Mouse (Mus musculus) kidney, embryonic 14.5 days (tissue): ENCODE measurements around the gene Eri2. TPM values are rescaled to one million over a fixed set of nuclear protein-coding genes. Genes with fewer than 3 reads are reported as not detected.
"Not testable (repeated sequence)": the region's sequence is repeated elsewhere in the genome, so short reads cannot be mapped to it uniquely, and the experiment has no call there.

ENCODE experiments used
- ATAC-seq: fragments of 200-750 bp; cut with Nextera tagmentation; 2 replicates; pipeline ENCODE4 v1.8.0; 2017; ENCODE audit warnings: moderate number of reproducible peaks, mild to moderate bottlenecking, moderate TSS enrichment, moderate library complexity; ENCODE audit not compliant: low FRiP score, low TSS enrichment
- H3K27ac ChIP-seq: fragments of 300-500 bp; sonication (generic); 2 replicates; pipeline ENCODE4 v1.5.1; 2014; ENCODE audit warnings: low read depth, mild to moderate bottlenecking, low read length, moderate library complexity, mixed read lengths
- H3K27me3 ChIP-seq: fragments of 300-500 bp; sonication (generic); 2 replicates; pipeline ENCODE4 v1.6.1; 2014; ENCODE audit warnings: mild to moderate bottlenecking, low read length; ENCODE audit not compliant: control insufficient read depth, insufficient read depth
- H3K36me3 ChIP-seq: fragments of 300-500 bp; sonication (generic); 2 replicates; pipeline ENCODE4 v1.6.1; 2014; ENCODE audit warnings: low read length, mixed read lengths; ENCODE audit not compliant: control insufficient read depth, insufficient read depth
- H3K4me1 ChIP-seq: fragments of 300-500 bp; sonication (generic); 2 replicates; pipeline ENCODE4 v1.6.1; 2014; ENCODE audit warnings: low read length, mixed read lengths; ENCODE audit not compliant: control insufficient read depth, insufficient read depth
- H3K4me2 ChIP-seq: fragments of 300-500 bp; sonication (generic); replicated peaks from 2 replicates; pipeline ENCODE4 v1.6.1; 2014; ENCODE audit warnings: low read depth, mild to moderate bottlenecking, low read length
- H3K4me3 ChIP-seq: fragments of 300-500 bp; sonication (generic); 2 replicates; pipeline ENCODE4 v1.5.1; 2014; ENCODE audit warnings: mild to moderate bottlenecking, low read length
- H3K9ac ChIP-seq: fragments of 300-500 bp; sonication (generic); 2 replicates; pipeline ENCODE4 v1.6.1; 2014; ENCODE audit warnings: low read depth, mild to moderate bottlenecking, low read length, moderate library complexity
- H3K9me3 ChIP-seq: fragments of 300-500 bp; sonication (generic); 2 replicates; pipeline ENCODE4 v1.6.1; 2016; ENCODE audit warnings: low read length; ENCODE audit not compliant: control insufficient read depth
- WGBS: fragments of 180-500 bp; shearing (Covaris S2); extraction: QIAGEN DNeasy Blood & Tissue Kit; methylation state at CpG from one replicate; pipeline ENCODE4 v1.1.7; 2014; 5-methylcytosine and 5-hydroxymethylcytosine counted together
- polyA plus RNA-seq: library from polyadenylated mRNA; unstranded; fragments of >200 nt; fragmentation: Nextera tagmentation; extraction: Ambion mirVana; gene quantifications from 2 replicates; pipeline ENCODE4 v1.2.1, GENCODE M21; 2014

The Eri2 gene
- polyA plus RNA-seq, 1 experiment from 2014 or later: 31.7 TPM

- Histone ChIP-seq H3K27me3 (no peaks in the 10 kb centered on the region), H3K9ac (no peak within 1 kb of the TSS), H3K36me3 (no peaks in the 10 kb centered on the region), H3K4me3 (no peak within 1 kb of the TSS), H3K9me3 (no peaks in the 10 kb centered on the region), H3K27ac (no peak within 1 kb of the TSS), H3K4me2 (no peak within 1 kb of the TSS; the same call in 1 of the 2 replicates), H3K4me1 (no peaks in the 10 kb centered on the region)
- 20% methylated on average over 11 of the region's 11 CpGs for WGBS
- ATAC-seq: peak; percentile 78
These were observed 33.3 kb downstream of the Eri2 start, which contains the start of gene Acsm3 for GRCm38 (mm10) chr7:119760527-119760951. Gene Acsm3, plus strand, starts transcription at chr7:119760923.

- Histone ChIP-seq H3K4me1 (no peaks in the 10 kb centered on the region), H3K27me3 (no peaks in the 10 kb centered on the region), H3K27ac (no peak overlapping the region), H3K4me2 (no peak overlapping the region), H3K9me3 (no peaks in the 10 kb centered on the region), H3K9ac (no peak overlapping the region), H3K36me3 (no peaks in the 10 kb centered on the region), H3K4me3 (no peak overlapping the region)
- ATAC-seq: no peak
- WGBS: 92% methylated on average over 1 of the region's 1 CpGs
These were observed 40.2 kb downstream of the Eri2 start for GRCm38 (mm10) chr7:119753696-119754095.

- Histone ChIP-seq H3K9me3 (no peaks in the 10 kb centered on the region), H3K36me3 (no peaks in the 10 kb centered on the region), H3K4me2 (no peak overlapping the region), H3K27me3 (no peaks in the 10 kb centered on the region), H3K4me3 (no peak overlapping the region), H3K27ac (no peak overlapping the region), H3K4me1 (no peaks in the 10 kb centered on the region), H3K9ac (no peak overlapping the region)
- whole genome bisulfite sequencing: 65% methylated on average over 2 of the region's 2 CpGs
- no peak for ATAC-seq
These were observed 43.9 kb downstream of the Eri2 start for GRCm38 (mm10) chr7:119749942-119750341.

- 71% methylated on average over 1 of the region's 2 CpGs for WGBS
- ATAC-seq: no peak
- no peak overlapping the region for H3K4me2 ChIP-seq
- no peaks in the 10 kb centered on the region for H3K27me3 ChIP-seq
- no peak overlapping the region for H3K27ac ChIP-seq
- no peaks in the 10 kb centered on the region for H3K36me3 ChIP-seq
- H3K4me1 ChIP-seq: no peaks in the 10 kb centered on the region
- H3K9ac ChIP-seq: no peak overlapping the region
- no peak overlapping the region for H3K4me3 ChIP-seq
- 0 out of 2 replicates have a peak, but pooled peaks cover 1% of the 10 kb centered on the region for H3K9me3 ChIP-seq
These were observed 45.1 kb downstream of the Eri2 start for GRCm38 (mm10) chr7:119748761-119749160.

- no peaks in the 10 kb centered on the region for H3K27me3 ChIP-seq
- no peak overlapping the region for H3K27ac ChIP-seq
- H3K9ac ChIP-seq: no peak overlapping the region
- 0 out of 2 replicates have a peak, but pooled peaks cover 2% of the 10 kb centered on the region for H3K9me3 ChIP-seq
- H3K36me3 ChIP-seq: no peaks in the 10 kb centered on the region
- 73% methylated on average over 1 of the region's 1 CpGs for WGBS
- H3K4me3 ChIP-seq: no peak overlapping the region
- no peak for ATAC-seq
- no peak overlapping the region for H3K4me2 ChIP-seq
- no peaks in the 10 kb centered on the region for H3K4me1 ChIP-seq
These were observed 48.0 kb downstream of the Eri2 start for GRCm38 (mm10) chr7:119745869-119746268.

- Histone ChIP-seq H3K9me3 (0 out of 2 replicates have a peak, but pooled peaks cover 2% of the 10 kb centered on the region), H3K4me1 (no peaks in the 10 kb centered on the region), H3K36me3 (no peaks in the 10 kb centered on the region), H3K27ac (no peak overlapping the region), H3K4me2 (peak overlapping the region; percentile 23; the same call in 1 of the 2 replicates), H3K9ac (no peak overlapping the region), H3K4me3 (no peak overlapping the region), H3K27me3 (no peaks in the 10 kb centered on the region)
- 6% methylated on average over 34 of the region's 34 CpGs for WGBS
- ATAC-seq: peak; percentile 74
These were observed 49.5 kb downstream of the Eri2 start for GRCm38 (mm10) chr7:119744321-119744720.

GRCm38 (mm10) chr7:119739798-119740468 is 53.9 kb downstream of the Eri2 start:
- peak overlapping the region; percentile 45; the same call in 1 of the 2 replicates for H3K9ac ChIP-seq
- H3K4me2 ChIP-seq: peak overlapping the region; percentile 37
- 2% methylated on average over 30 of the region's 44 CpGs for WGBS
- H3K27me3 ChIP-seq, H3K4me1 ChIP-seq, H3K9me3 ChIP-seq, H3K27ac ChIP-seq, H3K36me3 ChIP-seq: not testable (repeated sequence)
- H3K4me3 ChIP-seq: peak overlapping the region; percentile 32
- peak; percentile 75; the same call in 1 of the 2 replicates for ATAC-seq

GRCm38 (mm10) chr7:119738877-119739276 is 55.0 kb downstream of the Eri2 start:
- H3K4me3 ChIP-seq: no peak overlapping the region
- 0 out of 2 replicates have a peak, but pooled peaks cover 2% of the 10 kb centered on the region for H3K9me3 ChIP-seq
- H3K4me1 ChIP-seq: no peaks in the 10 kb centered on the region
- H3K36me3 ChIP-seq: no peaks in the 10 kb centered on the region
- H3K27ac ChIP-seq: no peak overlapping the region
- 87% methylated on average over 2 of the region's 2 CpGs for WGBS
- no peak overlapping the region for H3K9ac ChIP-seq
- peak; percentile 57; the same call in 1 of the 2 replicates for ATAC-seq
- no peaks in the 10 kb centered on the region for H3K27me3 ChIP-seq
- H3K4me2 ChIP-seq: no peak overlapping the region

- H3K27me3 ChIP-seq, ATAC-seq, H3K27ac ChIP-seq, H3K9ac ChIP-seq, H3K4me1 ChIP-seq, H3K36me3 ChIP-seq, H3K4me2 ChIP-seq, H3K9me3 ChIP-seq, H3K4me3 ChIP-seq: not testable (repeated sequence)
- 84% methylated on average over 4 of the region's 4 CpGs for WGBS
These were observed 62.6 kb downstream of the Eri2 start for GRCm38 (mm10) chr7:119731262-119731661.
